8 mouse cellular contexts compared by ENCODE assay signal in genomic region chrX:35997004-35997403, GRCm38 (mm10).
A peak's percentile ranks its signal among the peaks of the same experiment; 100 is the strongest.
DNase-seq lines count a peak whose midpoint lies in the region; ATAC-seq lines count a peak whose summit lies in the region.

No protein-coding gene starts in this region.

- intact Hi-C loops in left cerebral cortex, postnatal 25 days (cut with DNase I) = loop anchor here (5.0 kb wide), 1 partner anchor 165 kb away; no protein-coding TSS in a partner anchor

- DNase-seq in adrenal gland, postnatal 14 days = peak; percentile 32
- no peak for DNase-seq in adrenal gland, adult 2 months
- DNase-seq in kidney, adult 8-10 months = peak; percentile 4 to 5
- peak; percentile 38 for DNase-seq in CD4-positive helper T cell, adult 2 months (ENCODE audit: low read depth, low spot score)
- peak; percentile 29 to 33 for DNase-seq in cerebellum, postnatal 14 days
- DNase-seq in left cerebral cortex, postnatal 25 days (ENCODE audit: low spot score in 2 of 2) = peak; percentile 32 to 34
- DNase-seq in spleen, postnatal 14 days (ENCODE audit: low spot score in 2 of 2) = no peak

- H3K9ac ChIP-seq in kidney, embryonic 15.5 days = no peak overlapping the region

- no peaks in the 10 kb centered on the region for H3K9me3 ChIP-seq in kidney, embryonic 15.5 days (replicated peaks)

- H3K4me2 ChIP-seq in kidney, embryonic 15.5 days = no peak overlapping the region

- H3K27me3 ChIP-seq in kidney, embryonic 15.5 days = no peaks in the 10 kb centered on the region

- ATAC-seq in kidney, embryonic 15.5 days (replicated peaks; ENCODE audit: low FRiP score) = no peak

- H3K4me3 ChIP-seq in kidney, embryonic 15.5 days (replicated peaks) = no peak overlapping the region

- no peaks in the 10 kb centered on the region for H3K36me3 ChIP-seq in kidney, embryonic 15.5 days

- no peak overlapping the region for H3K27ac ChIP-seq in kidney, embryonic 15.5 days

- WGBS in kidney, embryonic 15.5 days = 19% methylated on average over 2 of the region's 2 CpGs

- no peaks in the 10 kb centered on the region for H3K4me1 ChIP-seq in kidney, embryonic 15.5 days

Comparison
In these comparisons a context has a peak if more than half of its experiments do, and no peak if none do; other contexts are left out.
1. DNase-seq: peak in adrenal gland, postnatal 14 days (single experiment), kidney, adult 8-10 months (2 of 2), CD4-positive helper T cell, adult 2 months (single experiment), cerebellum, postnatal 14 days (2 of 2) and left cerebral cortex, postnatal 25 days (2 of 2); none in adrenal gland, adult 2 months (single experiment) and spleen, postnatal 14 days (0 of 2).